Mouse (Mus musculus): ENCODE measurements around the gene Ptpn1. TPM values are rescaled to one million over a fixed set of nuclear protein-coding genes. Genes with fewer than 3 reads are reported as not detected.
A peak's percentile ranks its signal among the peaks of the same experiment; 100 is the strongest.

Gene Ptpn1
- polyA plus RNA-seq, 1 experiment from 2014 or later = 66.4 TPM

- no peaks in the 10 kb centered on the region for H3K36me3 ChIP-seq (replicated peaks)
- H3K4me3 ChIP-seq = no peak overlapping the region
- peaks cover 10% of the 10 kb centered on the region for H3K4me1 ChIP-seq
- 86% methylated on average over 12 of the region's 12 CpGs for WGBS
- peaks cover 13% of the 10 kb centered on the region for H3K27me3 ChIP-seq (ENCODE audit: poor library complexity, severe bottlenecking)
- H3K27ac ChIP-seq = no peak overlapping the region
- H3K9me3 ChIP-seq = no peaks in the 10 kb centered on the region
- DNase-seq (ENCODE audit: extremely low spot score, low spot score) = no peak
Observed at GRCm38 (mm10) chr2:167904621-167905367, 27.1 kb upstream of the Ptpn1 start.

- peaks cover 3% of the 10 kb centered on the region; the same call in 1 of the 2 replicates for H3K4me1 ChIP-seq
- H3K27me3 ChIP-seq (ENCODE audit: poor library complexity, severe bottlenecking) = peaks cover 5% of the 10 kb centered on the region
- no peaks in the 10 kb centered on the region for H3K9me3 ChIP-seq
- DNase-seq (ENCODE audit: extremely low spot score, low spot score) = no peak
- 58% methylated on average over 8 of the region's 8 CpGs for WGBS
- H3K27ac ChIP-seq = no peak overlapping the region
- no peaks in the 10 kb centered on the region for H3K36me3 ChIP-seq (replicated peaks)
- no peak overlapping the region for H3K4me3 ChIP-seq
Observed at GRCm38 (mm10) chr2:167905561-167905960, 26.3 kb upstream of the Ptpn1 start.

GRCm38 (mm10) chr2:167906729-167907128, 25.1 kb upstream of the Ptpn1 start:
- H3K4me1 ChIP-seq = no peaks in the 10 kb centered on the region
- H3K27me3 ChIP-seq (ENCODE audit: poor library complexity, severe bottlenecking) = peaks cover 3% of the 10 kb centered on the region; the same call in 1 of the 2 replicates
- H3K27ac ChIP-seq = no peak overlapping the region
- DNase-seq (ENCODE audit: extremely low spot score, low spot score) = no peak
- H3K4me3 ChIP-seq = no peak overlapping the region
- H3K36me3 ChIP-seq (replicated peaks) = no peaks in the 10 kb centered on the region
- no peaks in the 10 kb centered on the region for H3K9me3 ChIP-seq

- Histone ChIP-seq H3K27ac (no peak overlapping the region), H3K4me1 (no peaks in the 10 kb centered on the region), H3K9me3 (peaks cover 4% of the 10 kb centered on the region; the same call in 1 of the 2 replicates), H3K36me3 (replicated peaks) (no peaks in the 10 kb centered on the region), H3K4me3 (no peak overlapping the region), H3K27me3 (ENCODE audit: poor library complexity, severe bottlenecking) (no peaks in the 10 kb centered on the region)
- WGBS = 76% methylated on average over 11 of the region's 11 CpGs
- no peak for DNase-seq (ENCODE audit: extremely low spot score, low spot score)
Observed at GRCm38 (mm10) chr2:167909531-167910177, 22.2 kb upstream of the Ptpn1 start.

GRCm38 (mm10) chr2:167910178-167910540, 21.7 kb upstream of the Ptpn1 start:
- Histone ChIP-seq H3K36me3 (replicated peaks) (no peaks in the 10 kb centered on the region), H3K27me3 (ENCODE audit: poor library complexity, severe bottlenecking) (no peaks in the 10 kb centered on the region), H3K9me3 (peaks cover 4% of the 10 kb centered on the region; the same call in 1 of the 2 replicates), H3K4me3 (no peak overlapping the region), H3K27ac (no peak overlapping the region), H3K4me1 (no peaks in the 10 kb centered on the region)
- no peak for DNase-seq (ENCODE audit: extremely low spot score, low spot score)
- 74% methylated on average over 3 of the region's 3 CpGs for WGBS

- no peak overlapping the region for H3K4me3 ChIP-seq
- no peak for DNase-seq (ENCODE audit: extremely low spot score, low spot score)
- no peaks in the 10 kb centered on the region for H3K27me3 ChIP-seq (ENCODE audit: poor library complexity, severe bottlenecking)
- H3K4me1 ChIP-seq = no peaks in the 10 kb centered on the region
- 91% methylated on average over 5 of the region's 5 CpGs for WGBS
- no peak overlapping the region for H3K27ac ChIP-seq
- H3K9me3 ChIP-seq = peaks cover 4% of the 10 kb centered on the region; the same call in 1 of the 2 replicates
- no peaks in the 10 kb centered on the region for H3K36me3 ChIP-seq (replicated peaks)
Observed at GRCm38 (mm10) chr2:167911511-167911910, 20.3 kb upstream of the Ptpn1 start.

GRCm38 (mm10) chr2:167919081-167919480, 12.8 kb upstream of the Ptpn1 start:
- 68% methylated on average over 1 of the region's 1 CpGs for WGBS
- Histone ChIP-seq H3K9me3 (no peaks in the 10 kb centered on the region), H3K27me3 (ENCODE audit: poor library complexity, severe bottlenecking) (no peaks in the 10 kb centered on the region), H3K4me1 (peaks cover 8% of the 10 kb centered on the region), H3K27ac (no peak overlapping the region), H3K36me3 (replicated peaks) (no peaks in the 10 kb centered on the region), H3K4me3 (no peak overlapping the region)
- no peak for DNase-seq (ENCODE audit: extremely low spot score, low spot score)

- Histone ChIP-seq H3K27me3 (ENCODE audit: poor library complexity, severe bottlenecking) (no peaks in the 10 kb centered on the region), H3K9me3 (no peaks in the 10 kb centered on the region), H3K4me1 (peaks cover 14% of the 10 kb centered on the region), H3K36me3 (replicated peaks) (no peaks in the 10 kb centered on the region), H3K4me3 (no peak overlapping the region), H3K27ac (no peak overlapping the region)
- WGBS = 72% methylated on average over 11 of the region's 11 CpGs
- DNase-seq (ENCODE audit: extremely low spot score, low spot score) = no peak
Observed at GRCm38 (mm10) chr2:167920041-167920440, 11.8 kb upstream of the Ptpn1 start.

GRCm38 (mm10) chr2:167920960-167921495, 10.8 kb upstream of the Ptpn1 start:
- Histone ChIP-seq H3K36me3 (replicated peaks) (no peaks in the 10 kb centered on the region), H3K27ac (0 out of 2 replicates have a peak overlapping the region, but pooled peaks have one; percentile 16), H3K4me3 (no peak overlapping the region), H3K9me3 (no peaks in the 10 kb centered on the region), H3K27me3 (ENCODE audit: poor library complexity, severe bottlenecking) (no peaks in the 10 kb centered on the region), H3K4me1 (peaks cover 21% of the 10 kb centered on the region)
- WGBS = 92% methylated on average over 9 of the region's 9 CpGs
- no peak for DNase-seq (ENCODE audit: extremely low spot score, low spot score)

- no peaks in the 10 kb centered on the region for H3K36me3 ChIP-seq (replicated peaks)
- no peaks in the 10 kb centered on the region for H3K27me3 ChIP-seq (ENCODE audit: poor library complexity, severe bottlenecking)
- no peak overlapping the region for H3K4me3 ChIP-seq
- H3K9me3 ChIP-seq = no peaks in the 10 kb centered on the region
- WGBS = 86% methylated on average over 8 of the region's 8 CpGs
- no peak overlapping the region for H3K27ac ChIP-seq
- peaks cover 21% of the 10 kb centered on the region for H3K4me1 ChIP-seq
- DNase-seq (ENCODE audit: extremely low spot score, low spot score) = no peak
Observed at GRCm38 (mm10) chr2:167921823-167922222, 10.0 kb upstream of the Ptpn1 start.

- DNase-seq (ENCODE audit: extremely low spot score, low spot score) = no peak
Observed at GRCm38 (mm10) chr2:167924011-167924410, 7.8 kb upstream of the Ptpn1 start.

GRCm38 (mm10) chr2:167924803-167925604, 6.9 kb upstream of the Ptpn1 start:
- no peaks in the 10 kb centered on the region for H3K27me3 ChIP-seq (ENCODE audit: poor library complexity, severe bottlenecking)
- H3K9me3 ChIP-seq = no peaks in the 10 kb centered on the region
- peaks cover 19% of the 10 kb centered on the region for H3K4me1 ChIP-seq
- 5% methylated on average over 29 of the region's 29 CpGs for WGBS
- peak overlapping the region; percentile 87 for H3K27ac ChIP-seq
- DNase-seq (ENCODE audit: extremely low spot score, low spot score) = peak; percentile 73
- no peaks in the 10 kb centered on the region for H3K36me3 ChIP-seq (replicated peaks)
- peak overlapping the region; percentile 61 for H3K4me3 ChIP-seq

More at GRCm38 (mm10) chr2:167924011-167924410, 7.8 kb upstream of the Ptpn1 start:
- Histone ChIP-seq H3K9me3 (no peaks in the 10 kb centered on the region), H3K27ac (no peak overlapping the region), H3K27me3 (ENCODE audit: poor library complexity, severe bottlenecking) (no peaks in the 10 kb centered on the region), H3K36me3 (replicated peaks) (no peaks in the 10 kb centered on the region), H3K4me1 (peaks cover 21% of the 10 kb centered on the region), H3K4me3 (no peak overlapping the region)
- 85% methylated on average over 5 of the region's 5 CpGs for WGBS

All from forebrain, embryonic 10.5 days (tissue).